Mouse (Mus musculus) CH12.LX (cell line): ENCODE results near the gene Cd164.

Experiments
- CHD2 ChIP-seq: IDR thresholded peaks from 2 replicates; pipeline ENCODE4 v1.6.1; 2011; ENCODE audit warnings: low read length, improper control_type of control experiment
- CTCF ChIP-seq, 2 experiments: IDR thresholded peaks in 1 of 2; conservative IDR thresholded peaks in 1 of 2; 2 replicates each; pipeline ENCODE4 v1.5.1; 2011 to 2012; ENCODE audit warnings: low read depth in 2 of 2, low read length in 2 of 2, improper control_type of control experiment in 1 of 2, inconsistent platforms in 1 of 2, mild to moderate bottlenecking in 1 of 2, moderate library complexity in 1 of 2
- E2F4 ChIP-seq: IDR thresholded peaks from 2 replicates; pipeline ENCODE4 v1.6.1; 2011; ENCODE audit warnings: low read depth, low read length, improper control_type of control experiment; ENCODE audit not compliant: insufficient replicate concordance
- EP300 ChIP-seq: IDR thresholded peaks from 2 replicates; pipeline ENCODE4 v1.6.1; 2011; ENCODE audit warnings: low read length, improper control_type of control experiment
- MAZ ChIP-seq: IDR thresholded peaks from 2 replicates; pipeline ENCODE4 v1.6.1; 2012; ENCODE audit warnings: low read depth, mild to moderate bottlenecking, inconsistent platforms, low read length, improper control_type of control experiment, moderate library complexity
- MEF2A ChIP-seq: IDR thresholded peaks from 2 replicates; pipeline ENCODE4 v1.6.1; 2014; ENCODE audit warnings: low read depth, mild to moderate bottlenecking, inconsistent platforms, low read length, improper control_type of control experiment, borderline replicate concordance
- MYC ChIP-seq: IDR thresholded peaks from 2 replicates; pipeline ENCODE4 v1.6.1; 2011; ENCODE audit warnings: low read depth, mild to moderate bottlenecking, improper control_type of control experiment, low read length
- NELFE ChIP-seq: IDR thresholded peaks from 2 replicates; pipeline ENCODE4 v1.6.1; 2011; ENCODE audit warnings: low read depth, low read length, improper control_type of control experiment
- NRF1 ChIP-seq: IDR thresholded peaks from 2 replicates; pipeline ENCODE4 v1.6.1; 2014; ENCODE audit warnings: low read depth, mild to moderate bottlenecking, inconsistent platforms, low read length, improper control_type of control experiment, moderate library complexity
- UBTF ChIP-seq: IDR thresholded peaks from 2 replicates; pipeline ENCODE4 v1.6.1; 2012; ENCODE audit warnings: low read depth, mild to moderate bottlenecking, inconsistent platforms, low read length, improper control_type of control experiment, moderate library complexity

- no peak for TF ChIP-seq EP300
- no peak for TF ChIP-seq MYC
- TF ChIP-seq MAZ = no peak
- TF ChIP-seq MEF2A = no peak
- TF ChIP-seq NELFE = no peak
- no peak for TF ChIP-seq CTCF (conservative IDR thresholded peaks at IDR 0.05 in 1 of 2, IDR thresholded peaks at IDR 0.05 in 1 of 2; ENCODE audit: low read depth in 2 of 2, low read length in 2 of 2)
- no peak for TF ChIP-seq E2F4
- TF ChIP-seq CHD2 = no peak
- no peak for TF ChIP-seq NRF1
- TF ChIP-seq UBTF = no peak
Observed at GRCm38 (mm10) chr10:41472534-41472933, 46.7 kb upstream of the Cd164 start.
